Mouse (Mus musculus) ES-E14 (cell line): ENCODE measurements around the gene Ankrd11.

Experiments
- HCFC1 ChIP-seq: IDR thresholded peaks from 2 replicates; pipeline ENCODE4 v1.6.1; 2012; ENCODE audit warnings: low read length, inconsistent platforms, borderline replicate concordance; ENCODE audit not compliant: insufficient read depth
- MAFK ChIP-seq: IDR thresholded peaks from 2 replicates; pipeline ENCODE4 v1.6.1; 2014; ENCODE audit warnings: mild to moderate bottlenecking, low read depth, low read length, inconsistent platforms; ENCODE audit not compliant: insufficient read depth
- ZNF384 ChIP-seq: IDR thresholded peaks from 2 replicates; pipeline ENCODE4 v1.6.1; 2012; ENCODE audit warnings: low read depth, low read length, inconsistent platforms

DNA sequence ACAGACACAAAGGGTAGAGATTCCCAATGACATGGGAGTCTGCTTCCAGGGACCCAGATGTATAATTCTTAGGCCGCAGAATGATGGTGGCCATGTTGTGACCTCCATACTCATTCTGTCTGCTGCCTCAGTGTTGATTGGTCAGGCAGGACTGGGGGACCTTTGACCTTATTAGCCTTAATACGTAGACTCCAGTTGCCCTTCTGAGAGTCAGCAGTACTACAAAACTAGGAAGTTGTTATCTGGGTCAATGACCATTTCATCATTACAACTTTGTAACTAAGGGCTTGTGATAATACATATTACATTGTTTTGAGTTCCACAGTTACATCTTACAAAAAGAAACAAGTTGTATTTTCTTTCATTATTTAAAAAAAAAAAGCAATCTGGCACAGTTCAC is 96.3 kb downstream of the Ankrd11 start:
- TF ChIP-seq MAFK: no peak
- no peak for TF ChIP-seq ZNF384
- TF ChIP-seq HCFC1: no peak
